Mouse (Mus musculus): ENCODE data around the gene Rpf1. TPM values are rescaled to one million over a fixed set of nuclear protein-coding genes. Genes with fewer than 3 reads are reported as not detected.

Rpf1 gene
- polyA plus RNA-seq, 1 experiment from 2014 or later = 35.2 TPM

DNA sequence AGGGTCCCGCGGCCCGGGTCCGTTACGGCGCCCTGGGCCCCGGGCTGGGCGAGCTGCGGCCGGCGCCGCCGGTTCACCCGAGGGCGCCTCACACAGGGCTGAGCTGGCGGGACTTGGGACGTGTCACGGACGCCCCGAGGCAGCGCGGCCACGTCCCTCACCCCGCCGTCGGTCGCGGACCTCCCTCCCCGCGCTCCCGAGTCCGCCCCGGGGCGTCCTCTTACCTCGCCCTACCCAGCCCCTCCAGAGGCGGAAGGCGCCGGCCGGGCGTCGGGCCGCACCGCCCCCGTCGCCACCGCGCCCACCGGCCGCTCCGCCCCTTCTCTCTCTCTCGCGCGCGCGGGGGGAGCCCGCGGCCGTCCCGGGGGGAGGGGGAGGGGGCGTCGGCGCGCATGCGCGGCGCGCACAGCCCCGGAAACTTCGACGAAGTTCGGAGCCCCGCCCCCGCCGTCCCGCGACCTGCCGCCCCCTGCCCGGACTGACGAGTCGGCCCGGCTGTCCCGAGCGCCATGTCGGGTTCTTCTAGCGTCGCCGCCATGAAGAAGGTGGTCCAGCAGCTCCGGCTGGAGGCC is 21.7 kb downstream of the Rpf1 start, which contains the start of the genes Spata1 and Gng5:
TSS of gene Spata1 (minus strand) at position 323 of the 572 bp plus-strand sequence.
TSS of gene Gng5 (plus strand) at position 377 of the 572 bp plus-strand sequence.
- under 1% methylated on average over 78 of the region's 88 CpGs for WGBS
- H3K4me1 ChIP-seq = peaks cover 11% of the 10 kb centered on the region
- H3K9ac ChIP-seq (replicated peaks) = peak within 1 kb of the TSS; percentile 66
- peak within 1 kb of the TSS; percentile 67 for H3K4me3 ChIP-seq (replicated peaks)
- peak within 1 kb of the TSS; percentile 71 for H3K4me2 ChIP-seq
- H3K9me3 ChIP-seq (replicated peaks) = no peaks in the 10 kb centered on the region
- no peaks in the 10 kb centered on the region for H3K27me3 ChIP-seq (replicated peaks)
- peak within 1 kb of the TSS; percentile 80 for H3K27ac ChIP-seq (replicated peaks)
- ATAC-seq (ENCODE audit: low FRiP score) = peak; percentile 89
- H3K36me3 ChIP-seq = peaks cover 9% of the 10 kb centered on the region

GRCm38 (mm10) chr3:146498989-146499388 is 22.2 kb downstream of the Rpf1 start:
- H3K9me3 ChIP-seq (replicated peaks) = no peaks in the 10 kb centered on the region
- peak overlapping the region; percentile 66 for H3K9ac ChIP-seq (replicated peaks)
- H3K27ac ChIP-seq (replicated peaks) = peak overlapping the region; percentile 73
- peaks cover 7% of the 10 kb centered on the region for H3K36me3 ChIP-seq
- H3K4me3 ChIP-seq (replicated peaks) = peak overlapping the region; percentile 67
- no peaks in the 10 kb centered on the region for H3K27me3 ChIP-seq (replicated peaks)
- 4% methylated on average over 13 of the region's 13 CpGs for WGBS
- peak overlapping the region; percentile 71 for H3K4me2 ChIP-seq
- H3K4me1 ChIP-seq = peaks cover 11% of the 10 kb centered on the region
- ATAC-seq (ENCODE audit: low FRiP score) = no peak

- no peaks in the 10 kb centered on the region for H3K36me3 ChIP-seq
- 63% methylated on average over 8 of the region's 8 CpGs for WGBS
- no peaks in the 10 kb centered on the region for H3K4me1 ChIP-seq
Observed at GRCm38 (mm10) chr3:146494941-146495340, 26.3 kb downstream of the Rpf1 start.

GRCm38 (mm10) chr3:146486464-146486863 is 34.8 kb downstream of the Rpf1 start:
- WGBS = 87% methylated on average over 4 of the region's 4 CpGs
- H3K4me3 ChIP-seq (replicated peaks) = no peak overlapping the region
- H3K4me1 ChIP-seq = no peaks in the 10 kb centered on the region
- no peak overlapping the region for H3K9ac ChIP-seq (replicated peaks)
- H3K27me3 ChIP-seq (replicated peaks) = no peaks in the 10 kb centered on the region
- no peak for ATAC-seq (ENCODE audit: low FRiP score)
- H3K4me2 ChIP-seq = no peak overlapping the region
- no peaks in the 10 kb centered on the region for H3K36me3 ChIP-seq
- H3K27ac ChIP-seq (replicated peaks) = no peak overlapping the region
- no peaks in the 10 kb centered on the region for H3K9me3 ChIP-seq (replicated peaks)

More at GRCm38 (mm10) chr3:146494941-146495340, 26.3 kb downstream of the Rpf1 start:
- H3K4me2 ChIP-seq = no peak overlapping the region
- H3K9me3 ChIP-seq (replicated peaks) = no peaks in the 10 kb centered on the region
- no peak overlapping the region for H3K4me3 ChIP-seq (replicated peaks)
- no peak overlapping the region for H3K27ac ChIP-seq (replicated peaks)
- no peak overlapping the region for H3K9ac ChIP-seq (replicated peaks)
- no peaks in the 10 kb centered on the region for H3K27me3 ChIP-seq (replicated peaks)
- no peak for ATAC-seq (ENCODE audit: low FRiP score)

DNA sequence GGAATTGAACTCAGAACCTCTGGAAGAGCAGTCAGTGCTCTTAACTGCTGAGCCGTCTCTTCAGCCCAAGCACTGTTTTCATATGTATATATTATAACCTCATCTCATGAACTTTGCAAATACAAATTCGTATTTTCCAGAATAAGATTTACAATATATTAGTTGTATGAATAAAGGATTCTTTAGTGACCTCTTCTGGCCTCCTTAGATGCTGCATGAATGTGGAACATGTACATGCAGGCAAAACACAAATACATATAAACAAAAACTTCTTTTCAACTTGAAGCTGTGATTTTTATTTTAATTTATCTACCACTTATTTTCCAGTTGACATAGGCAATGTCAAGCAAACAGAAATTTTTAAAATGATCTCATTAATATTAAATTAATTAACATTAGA is 39.2 kb downstream of the Rpf1 start:
- Histone ChIP-seq H3K9ac (replicated peaks) (no peak overlapping the region), H3K4me1 (no peaks in the 10 kb centered on the region), H3K4me2 (no peak overlapping the region), H3K36me3 (no peaks in the 10 kb centered on the region), H3K27me3 (replicated peaks) (no peaks in the 10 kb centered on the region), H3K27ac (replicated peaks) (no peak overlapping the region), H3K4me3 (replicated peaks) (no peak overlapping the region), H3K9me3 (replicated peaks) (no peaks in the 10 kb centered on the region)
- WGBS = 71% methylated on average over 2 of the region's 2 CpGs
- ATAC-seq (ENCODE audit: low FRiP score) = no peak

DNA sequence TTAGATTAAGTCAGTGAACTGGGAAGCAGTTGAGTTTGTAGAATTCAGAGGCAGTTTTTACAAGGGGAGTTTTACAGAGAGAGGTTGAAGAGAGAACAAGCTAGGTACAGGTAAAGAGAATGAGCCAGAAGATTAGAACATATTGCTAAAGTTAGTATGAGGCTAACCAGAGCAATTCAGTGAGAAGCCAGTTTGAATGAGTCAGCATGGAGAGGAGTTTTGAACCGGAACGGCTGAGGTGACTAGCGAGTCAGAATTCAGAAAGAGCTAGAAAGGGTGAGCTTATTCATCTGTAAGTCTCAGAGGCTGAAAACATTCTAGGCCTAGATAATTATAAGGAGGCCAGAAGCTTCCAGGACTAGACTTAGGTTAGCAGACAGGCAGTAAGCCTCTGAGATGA is 46.8 kb downstream of the Rpf1 start:
- ATAC-seq (ENCODE audit: low FRiP score) = no peak
- Histone ChIP-seq H3K27ac (replicated peaks) (no peak overlapping the region), H3K4me1 (no peaks in the 10 kb centered on the region), H3K4me2 (no peak overlapping the region), H3K4me3 (replicated peaks) (no peak overlapping the region), H3K27me3 (replicated peaks) (no peaks in the 10 kb centered on the region), H3K9ac (replicated peaks) (no peak overlapping the region), H3K9me3 (replicated peaks) (no peaks in the 10 kb centered on the region), H3K36me3 (no peaks in the 10 kb centered on the region)
- 91% methylated on average over 3 of the region's 3 CpGs for WGBS

DNA sequence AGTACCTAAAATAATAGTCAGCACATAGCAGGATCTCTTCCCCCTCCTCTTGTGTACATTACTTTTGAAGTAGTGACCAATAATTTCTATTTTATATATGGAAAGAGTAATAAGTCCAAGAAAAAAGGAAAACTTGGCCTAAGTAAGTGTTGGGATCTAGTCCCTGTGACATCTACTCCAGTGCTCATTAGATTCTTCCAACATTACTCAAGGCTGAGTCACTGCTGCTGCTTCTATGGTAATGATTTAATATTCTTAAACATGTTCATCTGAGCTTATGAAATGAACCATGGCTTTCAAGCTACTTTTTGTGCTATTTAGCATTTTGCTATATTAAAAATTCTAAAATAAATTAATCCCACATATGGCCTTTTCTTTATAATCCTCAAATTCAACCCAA is 47.5 kb downstream of the Rpf1 start:
- H3K9me3 ChIP-seq (replicated peaks) = no peaks in the 10 kb centered on the region
- no peak for ATAC-seq (ENCODE audit: low FRiP score)
- H3K4me3 ChIP-seq (replicated peaks) = no peak overlapping the region
- no peak overlapping the region for H3K9ac ChIP-seq (replicated peaks)
- no peaks in the 10 kb centered on the region for H3K4me1 ChIP-seq
- no peak overlapping the region for H3K4me2 ChIP-seq
- no peaks in the 10 kb centered on the region for H3K27me3 ChIP-seq (replicated peaks)
- no peak overlapping the region for H3K27ac ChIP-seq (replicated peaks)
- H3K36me3 ChIP-seq = no peaks in the 10 kb centered on the region

DNA sequence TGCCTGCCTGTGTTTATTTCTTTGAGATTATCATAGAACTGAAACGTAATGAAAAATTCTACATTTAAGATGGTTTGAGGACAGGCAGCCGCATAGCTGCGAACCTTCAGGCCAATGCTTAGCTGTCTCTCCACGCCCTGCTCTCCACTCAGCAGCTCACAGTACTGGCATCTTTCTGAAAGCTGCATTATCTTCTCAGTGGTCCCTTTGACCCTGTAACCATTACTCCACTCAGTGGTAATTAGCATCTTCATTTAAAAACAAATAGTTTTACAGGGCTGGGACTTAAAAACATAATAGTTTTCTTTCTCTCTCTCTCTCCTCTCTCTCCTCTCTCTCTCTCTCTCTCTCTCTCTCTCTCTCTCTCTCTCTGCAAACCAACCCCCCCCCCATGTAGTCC is 48.6 kb downstream of the Rpf1 start:
- WGBS = 63% methylated on average over 4 of the region's 4 CpGs
- no peak for ATAC-seq (ENCODE audit: low FRiP score)
- no peak overlapping the region for H3K9ac ChIP-seq (replicated peaks)
- no peaks in the 10 kb centered on the region for H3K27me3 ChIP-seq (replicated peaks)
- H3K4me2 ChIP-seq = no peak overlapping the region
- H3K36me3 ChIP-seq = no peaks in the 10 kb centered on the region
- no peaks in the 10 kb centered on the region for H3K4me1 ChIP-seq
- no peaks in the 10 kb centered on the region for H3K9me3 ChIP-seq (replicated peaks)
- no peak overlapping the region for H3K4me3 ChIP-seq (replicated peaks)
- no peak overlapping the region for H3K27ac ChIP-seq (replicated peaks)

DNA sequence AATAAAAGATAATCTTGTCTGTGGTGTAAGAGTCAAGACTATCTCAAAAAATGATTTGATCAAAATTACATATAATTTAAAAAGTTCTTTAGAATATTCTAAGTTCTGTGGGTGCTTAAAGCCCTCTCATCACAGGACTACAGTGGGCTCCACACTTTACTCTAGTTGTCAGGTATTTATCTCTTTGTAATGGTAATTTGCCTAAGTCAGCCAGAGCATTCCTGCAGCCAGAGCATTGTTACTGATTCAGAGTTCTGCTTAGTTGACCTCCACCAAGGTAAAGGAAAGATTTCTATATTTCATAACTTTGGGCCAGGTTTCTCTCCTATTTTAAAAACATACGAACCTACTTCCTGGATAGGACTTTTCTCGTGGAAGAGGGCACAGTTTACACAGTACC is 52.0 kb downstream of the Rpf1 start:
- ATAC-seq (ENCODE audit: low FRiP score) = no peak
- no peaks in the 10 kb centered on the region for H3K9me3 ChIP-seq (replicated peaks)
- H3K4me2 ChIP-seq = no peak overlapping the region
- 78% methylated on average over 2 of the region's 2 CpGs for WGBS
- H3K9ac ChIP-seq (replicated peaks) = no peak overlapping the region
- H3K4me3 ChIP-seq (replicated peaks) = no peak overlapping the region
- H3K36me3 ChIP-seq = no peaks in the 10 kb centered on the region
- no peak overlapping the region for H3K27ac ChIP-seq (replicated peaks)
- H3K4me1 ChIP-seq = no peaks in the 10 kb centered on the region
- H3K27me3 ChIP-seq (replicated peaks) = no peaks in the 10 kb centered on the region

DNA sequence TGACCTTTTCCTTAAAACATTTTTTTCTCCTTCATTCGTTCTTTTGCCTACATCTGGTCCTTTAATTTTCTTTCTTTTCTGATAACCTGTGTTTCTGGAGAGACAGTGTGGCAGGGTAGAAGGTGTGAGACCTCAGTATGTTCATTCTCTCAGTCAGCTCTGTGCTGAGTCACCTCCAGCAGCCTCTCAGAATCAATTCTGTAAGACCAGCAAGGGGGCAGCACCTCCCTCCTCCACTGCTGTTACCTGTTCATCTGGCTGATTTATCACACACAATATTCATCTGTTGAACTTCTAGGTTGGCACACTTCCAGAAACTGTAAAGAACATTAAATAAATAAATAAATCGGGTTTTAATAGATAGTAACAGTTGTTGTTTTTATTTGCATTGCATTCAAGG is 58.3 kb downstream of the Rpf1 start:
- no peak for ATAC-seq (ENCODE audit: low FRiP score)
- no peak overlapping the region for H3K9ac ChIP-seq (replicated peaks)
- H3K4me2 ChIP-seq = no peak overlapping the region
- no peaks in the 10 kb centered on the region for H3K36me3 ChIP-seq
- H3K4me1 ChIP-seq = no peaks in the 10 kb centered on the region
- H3K9me3 ChIP-seq (replicated peaks) = no peaks in the 10 kb centered on the region
- no peak overlapping the region for H3K4me3 ChIP-seq (replicated peaks)
- WGBS = 57% methylated on average over 2 of the region's 2 CpGs
- no peak overlapping the region for H3K27ac ChIP-seq (replicated peaks)
- no peaks in the 10 kb centered on the region for H3K27me3 ChIP-seq (replicated peaks)
